Comparison of ENCODE assay signal across 9 mouse cellular contexts in the genomic region with DNA sequence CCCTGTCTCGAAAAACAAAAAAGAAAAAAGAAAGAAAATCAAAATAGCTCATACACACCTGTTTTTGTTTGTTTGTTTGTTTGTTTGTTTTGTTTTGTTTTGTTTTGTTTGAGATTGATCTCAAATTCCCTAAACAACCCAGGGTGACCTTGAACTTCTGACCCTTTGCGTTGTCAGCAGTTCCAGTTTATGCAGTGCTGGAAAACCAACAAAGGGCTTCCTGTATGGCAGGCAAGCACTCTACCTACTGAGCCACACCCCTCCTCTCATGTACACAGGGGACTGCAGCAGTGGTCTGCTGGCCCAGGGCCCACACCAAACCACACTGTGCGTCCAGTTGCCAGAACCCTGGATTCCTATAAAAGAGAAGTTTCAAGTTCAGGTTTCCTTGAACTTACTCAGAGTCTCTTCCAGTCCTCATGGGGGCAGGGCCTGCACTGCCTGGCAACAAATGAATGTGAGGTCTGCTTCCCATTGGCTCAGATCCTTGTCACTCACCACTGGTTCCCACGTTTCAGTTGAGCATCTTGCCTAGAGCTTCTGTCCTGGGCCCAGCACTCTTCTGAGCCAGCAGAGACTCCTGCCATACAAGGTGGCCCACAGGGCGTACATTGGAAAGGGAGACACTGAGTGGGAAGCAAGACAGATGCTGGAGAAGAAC. TPM values are rescaled to one million over a fixed set of nuclear protein-coding genes. Genes with fewer than 3 reads are reported as not detected.
DNase-seq lines count a peak whose midpoint lies in the region; ATAC-seq and TF ChIP-seq lines count a peak whose summit lies in the region.
"Had no signal": no experiment of that assay in that cellular context is flagged by ENCODE, and none has a peak within 500 bp of the region (broad histone marks: within the 10 kb centered on the region; RNA-seq: fewer than 3 reads in every experiment).

No protein-coding gene starts in this region.

- H3K27ac ChIP-seq in lung, postnatal 0 days (ENCODE audit: low read length), result no peak overlapping the region
- H3K27ac ChIP-seq in thymus, adult 2 months (ENCODE audit: control insufficient read depth, insufficient read depth, low read length), result no peak overlapping the region

- no peak for TF ChIP-seq CTCF in lung, postnatal 0 days (IDR thresholded peaks at IDR 0.05)
- no peak for TF ChIP-seq CTCF in lung, adult 2 months (IDR thresholded peaks at IDR 0.05; ENCODE audit: insufficient read depth, low read length)
- TF ChIP-seq CTCF in thymus, adult 2 months (IDR thresholded peaks at IDR 0.05; ENCODE audit: borderline replicate concordance, control insufficient read depth, extremely low read depth, insufficient read depth, low read length, poor library complexity), result no peak

- H3K36me3 ChIP-seq in lung, postnatal 0 days (ENCODE audit: insufficient read depth, low read length), result no peaks in the 10 kb centered on the region
- H3K36me3 ChIP-seq in thymus, adult 2 months (ENCODE audit: control insufficient read depth, insufficient read depth, low read length), result no peaks in the 10 kb centered on the region

- H3K4me3 ChIP-seq in lung, postnatal 0 days (ENCODE audit: low read depth, low read length), result no peak overlapping the region
- no peak overlapping the region for H3K4me3 ChIP-seq in lung, adult 2 months (replicated peaks; ENCODE audit: extremely low read depth, low read depth, low read length)
- no peak overlapping the region for H3K4me3 ChIP-seq in thymus, adult 2 months (ENCODE audit: control insufficient read depth, insufficient read depth, low read length)

- no peaks in the 10 kb centered on the region for H3K4me1 ChIP-seq in lung, postnatal 0 days (ENCODE audit: insufficient read depth, low read depth, low read length)
- H3K4me1 ChIP-seq in lung, adult 2 months (ENCODE audit: control insufficient read depth, insufficient read depth, low read length), result peaks cover 6% of the 10 kb centered on the region
- H3K4me1 ChIP-seq in thymus, adult 2 months (replicated peaks; ENCODE audit: control insufficient read depth, insufficient read depth, low read length), result peaks cover 6% of the 10 kb centered on the region

- no peak for TF ChIP-seq POLR2A in lung, adult 2 months (IDR thresholded peaks at IDR 0.05; ENCODE audit: borderline replicate concordance, extremely low read depth, low read depth, low read length)
- no peak for TF ChIP-seq POLR2A in thymus, adult 2 months (IDR thresholded peaks at IDR 0.05; ENCODE audit: control insufficient read depth, extremely low read depth, insufficient read depth, low read length, poor library complexity)

- TF ChIP-seq EP300 in lung, postnatal 0 days (IDR thresholded peaks at IDR 0.05), result no peak

- no peaks in the 10 kb centered on the region for H3K9me3 ChIP-seq in lung, postnatal 0 days (ENCODE audit: low read length)

- no peaks in the 10 kb centered on the region; the same call in 1 of the 2 replicates for H3K27me3 ChIP-seq in lung, postnatal 0 days (replicated peaks; ENCODE audit: insufficient read depth, low read length)
- H3K27me3 ChIP-seq in thymus, adult 2 months (ENCODE audit: control insufficient read depth, insufficient read depth, low read length), result no peaks in the 10 kb centered on the region

- H3K4me2 ChIP-seq in lung, postnatal 0 days (replicated peaks; ENCODE audit: low read depth, low read length), result no peak overlapping the region

- 55% methylated on average over 5 of the region's 5 CpGs for WGBS in lung, postnatal 0 days
- WGBS in lung, adult 2 months, result 62% methylated on average over 5 of the region's 5 CpGs
- WGBS in thymus, adult 2 months, result 67% methylated on average over 5 of the region's 5 CpGs

- H3K9ac ChIP-seq in lung, postnatal 0 days (replicated peaks; ENCODE audit: low read depth), result no peak overlapping the region

- no peak for ATAC-seq in lung, postnatal 0 days
- no peak for ATAC-seq in megakaryocyte, adult 5-6 weeks (ENCODE audit: poor library complexity, severe bottlenecking)
- ATAC-seq: intestine, embryonic 16.5 days had no signal

- DNase-seq in embryo, embryonic 10 days (ENCODE audit: low spot score), result peak; percentile 66
- DNase-seq in embryo, embryonic 9.5 days (ENCODE audit: extremely low spot score), result no peak
- peak; percentile 23 for DNase-seq in lung, postnatal 0 days (ENCODE audit: low spot score)
- DNase-seq in lung, adult 2 months, result no peak
- DNase-seq in adipocyte (ENCODE audit: low spot score), result peak; percentile 29
- peak; percentile 63 for DNase-seq in layer of hippocampus, adult 9-11 months
- DNase-seq in thymus, adult 2 months, result no peak

RNA-seq across cellular contexts. Expression of a gene that starts 24.7 kb away (rescaled TPM):
- 1.0 and 1.2 TPM in 2 replicates for polyA plus RNA-seq in lung, postnatal 0 days (2015; fragmentation: Nextera tagmentation; extraction: Ambion mirVana)
- polyA plus RNA-seq in lung, adult 2 months (2012; rRNA removed), result 4.4 and 6.9 TPM in 2 replicates
- not detected in 2 replicates for total RNA-seq in megakaryocyte, adult 5-6 weeks (2015)
- total RNA-seq in megakaryocyte, adult 5-6 weeks (2017), result not detected in 2 replicates
- 0.58 and 0.99 TPM in 2 replicates for polyA plus RNA-seq in thymus, adult 2 months (2012; rRNA removed)

RNA-seq across cellular contexts. Expression of a gene that starts 48.8 kb away (rescaled TPM):
- 0.45 and 0.70 TPM in 2 replicates for polyA plus RNA-seq in lung, postnatal 0 days (2015; fragmentation: Nextera tagmentation; extraction: Ambion mirVana)
- polyA plus RNA-seq in lung, adult 2 months (2012; rRNA removed), result 0.65 and 1.0 TPM in 2 replicates
- 0.87 and 1.2 TPM in 2 replicates for total RNA-seq in megakaryocyte, adult 5-6 weeks (2015)
- 0.44 and 0.61 TPM in 2 replicates for total RNA-seq in megakaryocyte, adult 5-6 weeks (2017)
- 24.0 and 24.7 TPM in 2 replicates for polyA plus RNA-seq in thymus, adult 2 months (2012; rRNA removed)

Comparison
In these comparisons a context has a peak if more than half of its experiments do, and no peak if none do; other contexts are left out.
1. DNase-seq: peak in embryo, embryonic 10 days (single experiment), lung, postnatal 0 days (single experiment), adipocyte (single experiment) and layer of hippocampus, adult 9-11 months (single experiment); none in embryo, embryonic 9.5 days (single experiment), lung, adult 2 months (single experiment) and thymus, adult 2 months (single experiment).
2. RNA of a gene that starts 48.8 kb away (polyA plus RNA-seq): 24.0 to 24.7 TPM in thymus, adult 2 months; 0.65 to 1.0 TPM in lung, adult 2 months and 0.45 to 0.70 TPM in lung, postnatal 0 days; every median in the first group is over 10 times any median in the second.